Mouse (Mus musculus) limb, embryonic 11.5 days (tissue): ENCODE measurements around the gene Gm20509. TPM values are rescaled to one million over a fixed set of nuclear protein-coding genes. Genes with fewer than 3 reads are reported as not detected.

ENCODE experiments used
- ATAC-seq: fragments of 200-750 bp; cut with Nextera tagmentation; 2 replicates; pipeline ENCODE4 v1.8.0; 2017; ENCODE audit warnings: low read depth; ENCODE audit not compliant: insufficient number of reproducible peaks, low FRiP score, low TSS enrichment
- DNase-seq: peaks from one replicate; pipeline ENCODE4 v3.0.0-alpha.2; 2015; ENCODE audit warnings: low spot score
- H3K27ac ChIP-seq: fragments of 300-500 bp; sonication (generic); replicated peaks from 2 replicates; pipeline ENCODE4 v1.5.1; 2014; ENCODE audit warnings: low read depth, mild to moderate bottlenecking, low read length
- H3K27me3 ChIP-seq: fragments of 300-500 bp; sonication (generic); 2 replicates; pipeline ENCODE4 v1.6.1; 2014; ENCODE audit warnings: mild to moderate bottlenecking, low read length, mixed read lengths; ENCODE audit not compliant: control insufficient read depth, insufficient read depth
- H3K36me3 ChIP-seq: fragments of 300-500 bp; sonication (generic); 2 replicates; pipeline ENCODE4 v1.6.1; 2014; ENCODE audit warnings: mild to moderate bottlenecking, low read length, moderate library complexity, mixed read lengths; ENCODE audit not compliant: control insufficient read depth, insufficient read depth
- H3K4me1 ChIP-seq: fragments of 300-500 bp; sonication (generic); 2 replicates; pipeline ENCODE4 v1.6.1; 2014; ENCODE audit warnings: low read length, mixed read lengths; ENCODE audit not compliant: control insufficient read depth, insufficient read depth
- H3K4me2 ChIP-seq: fragments of 300-500 bp; sonication (generic); 2 replicates; pipeline ENCODE4 v1.6.1; 2014; ENCODE audit warnings: low read depth, mild to moderate bottlenecking, moderate library complexity; ENCODE audit not compliant: severe bottlenecking
- H3K4me3 ChIP-seq: fragments of 300-500 bp; sonication (generic); 2 replicates; pipeline ENCODE4 v1.5.1; 2014; ENCODE audit warnings: low read depth, low read length
- H3K9ac ChIP-seq: fragments of 300-500 bp; sonication (generic); 2 replicates; pipeline ENCODE4 v1.6.1; 2014; ENCODE audit warnings: mild to moderate bottlenecking, low read length
- H3K9me3 ChIP-seq: fragments of 300-500 bp; sonication (generic); 2 replicates; pipeline ENCODE4 v1.6.1; 2016; ENCODE audit warnings: low read length; ENCODE audit not compliant: control insufficient read depth
- WGBS: fragments of 180-500 bp; shearing (Covaris S2); extraction: QIAGEN DNeasy Blood & Tissue Kit; methylation state at CpG from one replicate; pipeline ENCODE4 v1.1.7; 2014; 5-methylcytosine and 5-hydroxymethylcytosine counted together
- polyA plus RNA-seq: library from polyadenylated mRNA; unstranded; fragments of >200 nt; fragmentation: Nextera tagmentation; extraction: Ambion mirVana; gene quantifications from 2 replicates; pipeline ENCODE4 v1.2.1, GENCODE M21; 2014

Gene Gm20509
- polyA plus RNA-seq, result not detected in 2 replicates

DNA sequence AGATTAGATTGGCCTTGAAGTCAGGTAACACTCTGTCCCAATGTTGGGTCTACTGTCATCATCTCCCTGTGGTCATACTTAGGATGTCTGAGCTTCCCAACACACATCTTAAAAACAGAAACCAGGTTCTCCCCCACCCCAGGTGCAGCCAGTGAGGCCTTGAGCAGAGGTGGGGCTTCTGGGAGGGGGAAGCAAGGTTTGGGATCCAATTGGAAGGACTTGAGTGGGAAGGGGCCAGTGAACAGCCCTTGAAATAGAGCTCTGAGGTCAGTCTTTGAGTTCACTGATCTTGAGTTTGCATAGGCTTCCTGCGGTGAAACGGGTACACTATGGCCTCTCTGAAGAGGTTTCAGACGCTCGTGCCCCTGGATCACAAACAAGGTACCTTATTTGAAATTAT, at the start of gene Gm20509:
Gene Gm20509 (plus strand): TSS at position 290 of the 400 bp plus-strand sequence.
- Histone ChIP-seq H3K36me3 (no peaks in the 10 kb centered on the region), H3K4me2 (peak within 1 kb of the TSS; percentile 81), H3K27me3 (peaks cover 9% of the 10 kb centered on the region; the same call in 1 of the 2 replicates), H3K9me3 (no peaks in the 10 kb centered on the region), H3K9ac (peak within 1 kb of the TSS; percentile 50), H3K27ac (no peak within 1 kb of the TSS), H3K4me1 (no peaks in the 10 kb centered on the region), H3K4me3 (peak within 1 kb of the TSS; percentile 37)
- ATAC-seq (no peak), DNase-seq (no peak)
- 83% methylated on average over 4 of the region's 4 CpGs for WGBS

DNA sequence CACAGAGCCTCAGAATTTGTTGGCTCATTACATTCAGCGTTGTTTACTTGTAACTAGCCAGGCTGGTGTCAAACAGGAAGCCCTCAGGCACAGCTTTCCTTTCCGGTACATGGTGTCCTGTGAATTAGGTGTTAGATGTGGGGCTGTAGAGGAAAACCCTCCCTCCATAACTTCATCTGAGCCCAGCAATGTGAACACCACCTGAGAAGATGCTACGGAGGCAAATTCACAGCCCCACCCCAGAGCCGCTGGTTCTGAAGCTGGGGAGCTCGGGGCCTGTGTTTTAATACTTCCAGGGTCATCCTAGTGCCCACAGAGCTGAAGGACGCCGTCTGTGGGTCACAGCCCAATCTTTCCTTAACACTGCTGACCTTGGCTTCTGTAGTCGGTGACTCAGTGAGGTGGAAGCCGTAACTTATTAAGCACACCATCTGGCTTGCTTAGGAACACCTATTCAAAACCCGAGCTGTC, 46.8 kb upstream of the Gm20509 start:
- no peak overlapping the region for H3K4me3 ChIP-seq
- H3K27me3 ChIP-seq, result no peaks in the 10 kb centered on the region
- DNase-seq, result no peak
- 43% methylated on average over 10 of the region's 10 CpGs for WGBS
- H3K36me3 ChIP-seq, result no peaks in the 10 kb centered on the region
- H3K4me1 ChIP-seq, result no peaks in the 10 kb centered on the region; the same call in 1 of the 2 replicates
- no peak overlapping the region for H3K9ac ChIP-seq
- H3K4me2 ChIP-seq, result no peak overlapping the region
- H3K27ac ChIP-seq, result no peak overlapping the region
- H3K9me3 ChIP-seq, result no peaks in the 10 kb centered on the region
- no peak for ATAC-seq

DNA sequence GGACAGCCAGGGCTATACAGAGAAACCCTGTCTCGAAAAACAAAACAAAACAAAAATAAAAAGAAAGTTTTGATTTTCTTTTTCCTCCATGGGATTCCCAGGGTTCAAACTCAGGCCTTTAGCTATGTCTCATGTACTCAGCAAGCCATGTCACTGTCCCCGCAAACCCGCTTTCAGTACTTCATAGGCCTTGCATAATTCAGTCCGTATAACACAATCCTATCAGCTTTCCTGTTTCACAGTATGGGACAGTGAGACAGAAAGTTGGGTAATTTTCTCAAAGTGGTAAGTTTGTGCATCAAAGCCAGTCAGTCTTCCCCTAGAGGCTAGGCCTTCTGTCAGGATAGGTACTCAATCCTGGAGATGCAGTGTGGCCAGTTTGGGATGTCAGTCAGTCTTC, 43.0 kb upstream of the Gm20509 start:
- 89% methylated on average over 4 of the region's 4 CpGs for whole genome bisulfite sequencing
- ATAC-seq (no peak), DNase-seq (no peak)
- Histone ChIP-seq H3K9ac (no peak overlapping the region), H3K4me3 (no peak overlapping the region), H3K4me2 (no peak overlapping the region), H3K36me3 (no peaks in the 10 kb centered on the region), H3K27ac (no peak overlapping the region), H3K9me3 (no peaks in the 10 kb centered on the region), H3K4me1 (0 out of 2 replicates have a peak, but pooled peaks cover 8% of the 10 kb centered on the region), H3K27me3 (no peaks in the 10 kb centered on the region)

GRCm38 (mm10) chr9:73063621-73064290, 38.5 kb upstream of the Gm20509 start:
- Histone ChIP-seq H3K27ac (peak overlapping the region; percentile 58), H3K36me3 (no peaks in the 10 kb centered on the region), H3K27me3 (no peaks in the 10 kb centered on the region), H3K4me1 (peaks cover 13% of the 10 kb centered on the region; the same call in 1 of the 2 replicates), H3K4me3 (peak overlapping the region; percentile 20; the same call in 1 of the 2 replicates), H3K4me2 (peak overlapping the region; percentile 47), H3K9ac (0 out of 2 replicates have a peak overlapping the region, but pooled peaks have one; percentile 24), H3K9me3 (no peaks in the 10 kb centered on the region)
- 7% methylated on average over 15 of the region's 15 CpGs for WGBS
- peak; percentile 65 for DNase-seq
- peak; percentile 81 for ATAC-seq

GRCm38 (mm10) chr9:73067086-73067485, 35.2 kb upstream of the Gm20509 start:
- no peaks in the 10 kb centered on the region for H3K27me3 ChIP-seq
- no peaks in the 10 kb centered on the region for H3K36me3 ChIP-seq
- no peaks in the 10 kb centered on the region for H3K9me3 ChIP-seq
- peak; percentile 28; the same call in 1 of the 2 replicates for ATAC-seq
- no peak overlapping the region for H3K9ac ChIP-seq
- WGBS, result 26% methylated on average over 10 of the region's 10 CpGs
- DNase-seq, result no peak
- peak overlapping the region; percentile 36; the same call in 1 of the 2 replicates for H3K4me2 ChIP-seq
- no peak overlapping the region for H3K4me3 ChIP-seq
- H3K4me1 ChIP-seq, result peaks cover 13% of the 10 kb centered on the region; the same call in 1 of the 2 replicates
- H3K27ac ChIP-seq, result 0 out of 2 replicates have a peak overlapping the region, but pooled peaks have one; percentile 47

DNA sequence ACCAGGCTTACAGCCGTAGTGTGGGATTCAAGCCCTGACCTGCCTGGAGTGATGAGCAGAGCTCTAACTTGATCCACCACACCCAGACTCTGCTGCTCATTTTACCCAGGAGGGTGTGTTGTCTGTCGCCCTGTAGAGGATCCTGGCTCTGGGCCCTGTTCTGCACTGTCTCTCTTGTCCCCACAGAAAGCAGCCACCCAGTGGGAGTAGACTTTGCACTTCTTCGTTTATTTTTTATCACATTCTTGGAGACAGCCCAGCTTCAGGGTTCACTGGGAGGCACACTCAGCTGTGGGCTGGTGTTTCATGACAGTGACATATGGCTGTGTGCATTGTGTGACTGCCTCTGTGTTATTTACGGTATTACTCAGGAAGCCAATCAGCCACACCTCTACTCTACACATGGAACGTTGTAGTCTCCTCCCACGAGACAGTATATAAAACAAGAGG, 34.0 kb upstream of the Gm20509 start:
- Histone ChIP-seq H3K4me3 (no peak overlapping the region), H3K27me3 (no peaks in the 10 kb centered on the region), H3K4me2 (no peak overlapping the region), H3K9me3 (no peaks in the 10 kb centered on the region), H3K9ac (no peak overlapping the region), H3K27ac (no peak overlapping the region), H3K36me3 (no peaks in the 10 kb centered on the region), H3K4me1 (peaks cover 13% of the 10 kb centered on the region; the same call in 1 of the 2 replicates)
- ATAC-seq (no peak), DNase-seq (no peak)
- 46% methylated on average over 6 of the region's 6 CpGs for WGBS

- H3K36me3 ChIP-seq, result no peaks in the 10 kb centered on the region
- peaks cover 9% of the 10 kb centered on the region; the same call in 1 of the 2 replicates for H3K4me1 ChIP-seq
- 82% methylated on average over 6 of the region's 6 CpGs for WGBS
- no peak overlapping the region for H3K4me2 ChIP-seq
- no peak overlapping the region for H3K9ac ChIP-seq
- DNase-seq (no peak), ATAC-seq (no peak)
- H3K4me3 ChIP-seq, result no peak overlapping the region
- no peaks in the 10 kb centered on the region for H3K9me3 ChIP-seq
- H3K27me3 ChIP-seq, result no peaks in the 10 kb centered on the region
- no peak overlapping the region for H3K27ac ChIP-seq
Measured at GRCm38 (mm10) chr9:73068688-73069087, 33.6 kb upstream of the Gm20509 start.

GRCm38 (mm10) chr9:73070971-73071659, 31.2 kb upstream of the Gm20509 start:
- DNase-seq, result no peak
- Histone ChIP-seq H3K27ac (no peak overlapping the region), H3K4me1 (peaks cover 4% of the 10 kb centered on the region; the same call in 1 of the 2 replicates), H3K9me3 (no peaks in the 10 kb centered on the region), H3K9ac (no peak overlapping the region), H3K4me2 (no peak overlapping the region), H3K4me3 (no peak overlapping the region), H3K36me3 (no peaks in the 10 kb centered on the region), H3K27me3 (no peaks in the 10 kb centered on the region)
- no peak for ATAC-seq
- WGBS, result 76% methylated on average over 10 of the region's 10 CpGs
